Mouse (Mus musculus) hindbrain, embryonic 11.5 days (tissue): ENCODE data around the gene Ppp1r8. TPM values are rescaled to one million over a fixed set of nuclear protein-coding genes. Genes with fewer than 3 reads are reported as not detected.
A peak's percentile ranks its signal among the peaks of the same experiment; 100 is the strongest.
"Not testable (repeated sequence)": the region's sequence is repeated elsewhere in the genome, so short reads cannot be mapped to it uniquely, and the experiment has no call there.

Source experiments
- ATAC-seq: fragments of 200-750 bp; cut with Nextera tagmentation; 2 replicates; pipeline ENCODE4 v1.8.0; 2017; ENCODE audit warnings: mild to moderate bottlenecking, moderate TSS enrichment, moderate library complexity; ENCODE audit not compliant: low FRiP score
- DNase-seq: peaks from one replicate; pipeline ENCODE4 v3.0.0-alpha.2; 2015; ENCODE audit warnings: low spot score
- H3K27ac ChIP-seq: fragments of 300-500 bp; sonication (generic); 2 replicates; pipeline ENCODE4 v1.5.1; 2014; ENCODE audit warnings: mild to moderate bottlenecking, low read depth, low read length
- H3K27me3 ChIP-seq: fragments of 300-500 bp; sonication (generic); 2 replicates; pipeline ENCODE4 v1.6.1; 2014; ENCODE audit warnings: mild to moderate bottlenecking, low read length, moderate library complexity, mixed read lengths; ENCODE audit not compliant: control insufficient read depth, insufficient read depth
- H3K36me3 ChIP-seq: fragments of 300-500 bp; sonication (generic); 2 replicates; pipeline ENCODE4 v1.6.1; 2014; ENCODE audit warnings: mild to moderate bottlenecking, low read length, moderate library complexity, mixed read lengths; ENCODE audit not compliant: control insufficient read depth, insufficient read depth
- H3K4me1 ChIP-seq: fragments of 300-500 bp; sonication (generic); replicated peaks from 2 replicates; pipeline ENCODE4 v1.6.1; 2014; ENCODE audit warnings: low read length, mixed read lengths; ENCODE audit not compliant: control insufficient read depth, insufficient read depth
- H3K4me2 ChIP-seq: fragments of 300-500 bp; sonication (generic); replicated peaks from 2 replicates; pipeline ENCODE4 v1.6.1; 2014; ENCODE audit warnings: mild to moderate bottlenecking, low read depth, low read length
- H3K4me3 ChIP-seq: fragments of 300-500 bp; sonication (generic); 2 replicates; pipeline ENCODE4 v1.5.1; 2014; ENCODE audit warnings: low read depth, low read length
- H3K9ac ChIP-seq: fragments of 300-500 bp; sonication (generic); 2 replicates; pipeline ENCODE4 v1.6.1; 2014; ENCODE audit warnings: low read depth, low read length
- H3K9me3 ChIP-seq: fragments of 300-500 bp; sonication (generic); 2 replicates; pipeline ENCODE4 v1.6.1; 2016; ENCODE audit warnings: low read length; ENCODE audit not compliant: control insufficient read depth
- WGBS: fragments of 180-500 bp; shearing (Covaris S2); extraction: QIAGEN DNeasy Blood & Tissue Kit; methylation state at CpG from one replicate; pipeline ENCODE4 v1.1.7; 2014; 5-methylcytosine and 5-hydroxymethylcytosine counted together
- polyA plus RNA-seq: library from polyadenylated mRNA; unstranded; fragments of >200 nt; fragmentation: Nextera tagmentation; extraction: Ambion mirVana; gene quantifications from 2 replicates; pipeline ENCODE4 v1.2.1, GENCODE M21; 2014

Ppp1r8 gene
- polyA plus RNA-seq, 1 experiment from 2014 or later = 87.2 TPM

GRCm38 (mm10) chr4:132796196-132796886 lies 46.6 kb downstream of the Ppp1r8 start, which contains the start of gene Themis2:
TSS of gene Themis2 (minus strand) at chr4:132796387.
- H3K4me3 ChIP-seq = peak within 1 kb of the TSS; percentile 25; the same call in 1 of the 2 replicates
- H3K36me3 ChIP-seq = no peaks in the 10 kb centered on the region
- peak within 1 kb of the TSS; percentile 49 for H3K4me2 ChIP-seq
- H3K27me3 ChIP-seq = peaks cover 12% of the 10 kb centered on the region; the same call in 1 of the 2 replicates
- no peak within 1 kb of the TSS for H3K27ac ChIP-seq
- 3% methylated on average over 21 of the region's 21 CpGs for WGBS
- ATAC-seq = no peak
- H3K9me3 ChIP-seq = no peaks in the 10 kb centered on the region
- no peaks in the 10 kb centered on the region for H3K4me1 ChIP-seq
- peak; percentile 77 for DNase-seq
- no peak within 1 kb of the TSS for H3K9ac ChIP-seq

- WGBS = 55% methylated on average over 7 of the region's 7 CpGs
- Histone ChIP-seq H3K4me2 (no peak overlapping the region), H3K27me3 (peaks cover 12% of the 10 kb centered on the region; the same call in 1 of the 2 replicates), H3K9me3 (no peaks in the 10 kb centered on the region), H3K27ac (no peak overlapping the region), H3K36me3 (no peaks in the 10 kb centered on the region), H3K4me3 (no peak overlapping the region), H3K9ac (no peak overlapping the region), H3K4me1 (no peaks in the 10 kb centered on the region)
- DNase-seq (no peak), ATAC-seq (no peak)
These were observed 47.8 kb downstream of the Ppp1r8 start for GRCm38 (mm10) chr4:132795171-132795570.

GRCm38 (mm10) chr4:132794760-132795159 lies 48.2 kb downstream of the Ppp1r8 start:
- ATAC-seq (no peak), DNase-seq (no peak)
- no peak overlapping the region for H3K9ac ChIP-seq
- peaks cover 12% of the 10 kb centered on the region; the same call in 1 of the 2 replicates for H3K27me3 ChIP-seq
- H3K9me3 ChIP-seq = no peaks in the 10 kb centered on the region
- no peaks in the 10 kb centered on the region for H3K4me1 ChIP-seq
- 72% methylated on average over 8 of the region's 8 CpGs for WGBS
- no peak overlapping the region for H3K4me2 ChIP-seq
- H3K4me3 ChIP-seq = no peak overlapping the region
- H3K36me3 ChIP-seq = no peaks in the 10 kb centered on the region
- H3K27ac ChIP-seq = no peak overlapping the region

DNA sequence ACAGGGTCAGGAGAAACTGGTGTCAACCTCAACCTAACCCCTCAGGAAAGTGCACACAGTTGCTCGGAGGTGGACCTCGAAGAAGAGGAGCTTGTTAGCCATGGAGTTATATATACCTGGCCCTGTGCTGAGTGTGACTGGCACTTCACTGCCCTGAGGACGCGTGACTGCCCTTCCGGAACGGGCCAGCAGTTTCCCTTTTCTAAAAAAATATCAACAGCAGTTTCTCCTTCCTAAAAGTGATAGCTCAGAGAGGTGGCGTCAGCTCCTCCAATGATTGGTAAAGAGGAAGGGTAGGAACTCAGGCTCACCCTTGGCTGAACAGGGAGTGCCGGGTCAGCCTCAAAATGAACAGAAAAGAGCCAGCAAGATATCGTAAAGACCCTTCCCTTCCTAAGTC lies 48.9 kb downstream of the Ppp1r8 start:
- ATAC-seq (no peak), DNase-seq (no peak)
- peaks cover 12% of the 10 kb centered on the region; the same call in 1 of the 2 replicates for H3K27me3 ChIP-seq
- no peaks in the 10 kb centered on the region for H3K36me3 ChIP-seq
- no peak overlapping the region for H3K9ac ChIP-seq
- no peaks in the 10 kb centered on the region for H3K4me1 ChIP-seq
- no peak overlapping the region for H3K4me2 ChIP-seq
- 59% methylated on average over 9 of the region's 9 CpGs for WGBS
- H3K4me3 ChIP-seq = no peak overlapping the region
- no peak overlapping the region for H3K27ac ChIP-seq
- no peaks in the 10 kb centered on the region for H3K9me3 ChIP-seq

GRCm38 (mm10) chr4:132793322-132794004 lies 49.5 kb downstream of the Ppp1r8 start:
- H3K9me3 ChIP-seq, DNase-seq, ATAC-seq, H3K4me2 ChIP-seq, H3K4me1 ChIP-seq, H3K27ac ChIP-seq, H3K36me3 ChIP-seq, H3K9ac ChIP-seq, H3K4me3 ChIP-seq: not testable (repeated sequence)
- H3K27me3 ChIP-seq = peaks cover 12% of the 10 kb centered on the region; the same call in 1 of the 2 replicates
- WGBS = 93% methylated on average over 8 of the region's 9 CpGs

DNA sequence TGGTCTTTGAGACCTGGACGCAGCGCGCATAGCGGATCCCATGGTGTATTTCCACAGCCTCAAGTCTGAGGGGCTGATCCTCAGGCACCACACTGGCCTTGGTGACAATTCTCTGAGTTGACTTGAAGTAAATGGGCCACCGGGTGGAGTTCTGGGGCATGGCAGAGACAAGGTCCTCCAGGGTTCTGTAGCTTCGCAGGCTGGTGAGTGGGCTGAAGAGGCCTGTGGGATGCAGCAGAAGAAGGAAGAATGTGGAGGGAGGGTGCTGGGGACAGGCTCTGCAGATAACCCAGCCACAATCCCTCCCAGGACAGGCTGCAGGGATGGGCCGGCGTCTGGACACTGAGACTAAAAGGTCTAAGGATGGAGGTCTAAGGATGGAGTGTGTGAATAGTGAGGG lies 53.2 kb downstream of the Ppp1r8 start:
- H3K4me1 ChIP-seq = no peaks in the 10 kb centered on the region
- no peak overlapping the region for H3K4me2 ChIP-seq
- H3K4me3 ChIP-seq = no peak overlapping the region
- no peak overlapping the region for H3K27ac ChIP-seq
- H3K9ac ChIP-seq = no peak overlapping the region
- 87% methylated on average over 8 of the region's 8 CpGs for WGBS
- ATAC-seq (no peak), DNase-seq (no peak)
- H3K36me3 ChIP-seq = no peaks in the 10 kb centered on the region
- H3K27me3 ChIP-seq = 0 out of 2 replicates have a peak, but pooled peaks cover 2% of the 10 kb centered on the region
- H3K9me3 ChIP-seq = no peaks in the 10 kb centered on the region

DNA sequence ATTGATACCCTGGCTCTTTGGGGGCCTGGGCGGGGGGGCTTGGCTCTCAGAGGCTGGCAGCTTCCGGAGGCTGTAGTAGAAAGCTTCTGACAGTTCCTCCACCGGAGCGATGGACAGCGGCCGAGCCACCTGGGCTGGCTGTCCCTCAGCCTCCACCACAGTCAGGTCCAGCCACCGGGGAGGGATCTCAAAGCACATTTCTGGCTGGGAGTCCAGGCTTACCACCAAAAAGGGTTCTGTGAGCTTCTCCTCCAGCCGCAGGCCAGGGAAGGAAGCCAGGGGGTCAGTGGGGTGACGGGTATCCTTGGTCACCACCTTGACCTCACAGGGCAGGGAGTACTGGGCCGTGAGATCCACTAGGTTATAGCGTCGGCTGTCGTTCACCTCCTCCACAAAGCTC lies 57.7 kb downstream of the Ppp1r8 start:
- WGBS = 86% methylated on average over 13 of the region's 13 CpGs
- H3K4me3 ChIP-seq = no peak overlapping the region
- ATAC-seq (no peak), DNase-seq (no peak)
- no peak overlapping the region for H3K4me2 ChIP-seq
- no peaks in the 10 kb centered on the region for H3K36me3 ChIP-seq
- no peaks in the 10 kb centered on the region for H3K4me1 ChIP-seq
- no peaks in the 10 kb centered on the region for H3K9me3 ChIP-seq
- no peaks in the 10 kb centered on the region for H3K27me3 ChIP-seq
- H3K9ac ChIP-seq = no peak overlapping the region
- H3K27ac ChIP-seq = no peak overlapping the region

DNA sequence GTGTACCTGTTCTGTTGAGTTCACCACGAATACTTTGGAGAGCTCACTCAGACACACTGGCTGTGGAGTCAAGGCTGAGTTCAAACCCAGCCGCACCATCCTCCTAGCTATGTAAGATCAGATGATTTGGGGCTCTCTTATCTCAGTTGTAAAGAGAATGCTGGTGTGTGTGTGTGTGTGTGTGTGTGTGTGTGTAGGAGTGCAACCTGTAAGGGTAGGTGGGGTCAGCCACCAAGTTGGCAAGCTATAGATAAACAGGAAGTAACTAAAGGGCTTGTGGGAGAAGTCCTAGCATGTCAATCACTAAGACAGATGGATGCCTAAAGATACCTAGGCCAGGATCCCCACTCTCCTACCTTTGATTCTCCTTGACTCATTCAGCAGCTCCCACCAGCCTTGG lies 59.2 kb downstream of the Ppp1r8 start:
- ATAC-seq (no peak), DNase-seq (no peak)
- Histone ChIP-seq H3K27me3 (no peaks in the 10 kb centered on the region), H3K36me3 (0 out of 2 replicates have a peak, but pooled peaks cover 3% of the 10 kb centered on the region), H3K27ac (no peak overlapping the region), H3K9me3 (no peaks in the 10 kb centered on the region), H3K4me1 (no peaks in the 10 kb centered on the region), H3K4me2 (no peak overlapping the region), H3K4me3 (no peak overlapping the region), H3K9ac (no peak overlapping the region)
- WGBS = 93% methylated on average over 2 of the region's 2 CpGs
